Mouse (Mus musculus) hindbrain, embryonic 15.5 days (tissue): ENCODE measurements around the gene Il21r. TPM values are rescaled to one million over a fixed set of nuclear protein-coding genes. Genes with fewer than 3 reads are reported as not detected.

Experiments
- ATAC-seq: fragments of 200-750 bp; cut with Nextera tagmentation; 2 replicates; pipeline ENCODE4 v1.8.0; 2017; ENCODE audit warnings: low read depth, moderate number of reproducible peaks, moderate TSS enrichment; ENCODE audit not compliant: low FRiP score
- H3K27ac ChIP-seq: fragments of 300-500 bp; sonication (generic); replicated peaks from 2 replicates; pipeline ENCODE4 v1.5.1; 2015; ENCODE audit warnings: mild to moderate bottlenecking, inconsistent platforms
- H3K27me3 ChIP-seq: fragments of 300-500 bp; sonication (generic); 2 replicates; pipeline ENCODE4 v1.6.1; 2015; ENCODE audit warnings: control low read depth, inconsistent platforms
- H3K36me3 ChIP-seq: fragments of 300-500 bp; sonication (generic); 2 replicates; pipeline ENCODE4 v1.6.1; 2015; ENCODE audit warnings: control low read depth, inconsistent platforms
- H3K4me1 ChIP-seq: fragments of 300-500 bp; sonication (generic); replicated peaks from 2 replicates; pipeline ENCODE4 v1.6.1; 2015; ENCODE audit warnings: control low read depth, inconsistent platforms
- H3K4me2 ChIP-seq: fragments of 300-500 bp; sonication (generic); 2 replicates; pipeline ENCODE4 v1.6.1; 2015; ENCODE audit warnings: moderate library complexity, mild to moderate bottlenecking, inconsistent platforms
- H3K4me3 ChIP-seq: fragments of 300-500 bp; sonication (generic); 2 replicates; pipeline ENCODE4 v1.5.1; 2015; ENCODE audit warnings: mild to moderate bottlenecking, inconsistent platforms
- H3K9ac ChIP-seq: fragments of 300-500 bp; sonication (generic); 2 replicates; pipeline ENCODE4 v1.6.1; 2015; ENCODE audit warnings: inconsistent platforms
- H3K9me3 ChIP-seq: fragments of 300-500 bp; sonication (generic); 2 replicates; pipeline ENCODE4 v1.6.1; 2016; ENCODE audit warnings: control low read depth, inconsistent platforms
- WGBS: fragments of 180-500 bp; shearing (Covaris S2); methylation state at CpG from one replicate; pipeline ENCODE4 v1.1.7; 2015; 5-methylcytosine and 5-hydroxymethylcytosine counted together
- polyA plus RNA-seq: library from polyadenylated mRNA; unstranded; fragments of >200 nt; fragmentation: Nextera tagmentation; extraction: Ambion mirVana; gene quantifications from 2 replicates; pipeline ENCODE4 v1.2.1, GENCODE M21; 2015

Gene Il21r
- polyA plus RNA-seq, result 0.26 and 0.37 TPM in 2 replicates

- Histone ChIP-seq H3K9ac (no peak within 1 kb of the TSS), H3K27ac (no peak within 1 kb of the TSS), H3K4me3 (no peak within 1 kb of the TSS), H3K4me2 (no peak within 1 kb of the TSS), H3K27me3 (no peaks in the 10 kb centered on the region), H3K4me1 (no peaks in the 10 kb centered on the region), H3K9me3 (no peaks in the 10 kb centered on the region), H3K36me3 (no peaks in the 10 kb centered on the region)
- WGBS, result 71% methylated on average over 11 of the region's 11 CpGs
- ATAC-seq, result no peak
Measured at GRCm38 (mm10) chr7:125603185-125603631, at the start of gene Il21r. Il21r (plus strand) TSS chr7:125603429.

GRCm38 (mm10) chr7:125553653-125554428 is 49.4 kb upstream of the Il21r start:
- 82% methylated on average over 13 of the region's 13 CpGs for WGBS
- Histone ChIP-seq H3K27ac (no peak overlapping the region), H3K9me3 (no peaks in the 10 kb centered on the region), H3K4me1 (peaks cover 20% of the 10 kb centered on the region), H3K4me3 (no peak overlapping the region), H3K4me2 (no peak overlapping the region), H3K9ac (no peak overlapping the region), H3K36me3 (no peaks in the 10 kb centered on the region), H3K27me3 (0 out of 2 replicates have a peak, but pooled peaks cover 5% of the 10 kb centered on the region)
- no peak for ATAC-seq

GRCm38 (mm10) chr7:125554456-125555114 is 48.6 kb upstream of the Il21r start:
- Histone ChIP-seq H3K4me2 (no peak overlapping the region), H3K27me3 (0 out of 2 replicates have a peak, but pooled peaks cover 5% of the 10 kb centered on the region), H3K9me3 (no peaks in the 10 kb centered on the region), H3K27ac (no peak overlapping the region), H3K9ac (no peak overlapping the region), H3K4me3 (no peak overlapping the region), H3K4me1 (peaks cover 23% of the 10 kb centered on the region), H3K36me3 (no peaks in the 10 kb centered on the region)
- ATAC-seq, result no peak
- 90% methylated on average over 9 of the region's 9 CpGs for WGBS

GRCm38 (mm10) chr7:125555351-125555872 is 47.8 kb upstream of the Il21r start:
- Histone ChIP-seq H3K9ac (no peak overlapping the region), H3K4me2 (no peak overlapping the region), H3K27me3 (0 out of 2 replicates have a peak, but pooled peaks cover 1% of the 10 kb centered on the region), H3K4me1 (peaks cover 24% of the 10 kb centered on the region), H3K9me3 (no peaks in the 10 kb centered on the region), H3K36me3 (no peaks in the 10 kb centered on the region), H3K4me3 (no peak overlapping the region), H3K27ac (no peak overlapping the region)
- no peak for ATAC-seq
- WGBS, result 81% methylated on average over 7 of the region's 7 CpGs

- Histone ChIP-seq H3K27me3 (no peaks in the 10 kb centered on the region), H3K36me3 (no peaks in the 10 kb centered on the region), H3K4me1 (peaks cover 23% of the 10 kb centered on the region), H3K27ac (no peak overlapping the region), H3K4me3 (no peak overlapping the region), H3K4me2 (no peak overlapping the region), H3K9ac (no peak overlapping the region), H3K9me3 (no peaks in the 10 kb centered on the region)
- 80% methylated on average over 4 of the region's 4 CpGs for WGBS
- no peak for ATAC-seq
Measured at GRCm38 (mm10) chr7:125556096-125556495, 47.1 kb upstream of the Il21r start.

GRCm38 (mm10) chr7:125556865-125557264 is 46.4 kb upstream of the Il21r start:
- no peak for ATAC-seq
- Histone ChIP-seq H3K27me3 (no peaks in the 10 kb centered on the region), H3K9me3 (no peaks in the 10 kb centered on the region), H3K4me3 (no peak overlapping the region), H3K27ac (no peak overlapping the region), H3K36me3 (no peaks in the 10 kb centered on the region), H3K9ac (no peak overlapping the region), H3K4me2 (no peak overlapping the region), H3K4me1 (peaks cover 15% of the 10 kb centered on the region)
- 57% methylated on average over 8 of the region's 8 CpGs for WGBS

- Histone ChIP-seq H3K9me3 (no peaks in the 10 kb centered on the region), H3K27ac (no peak overlapping the region), H3K36me3 (no peaks in the 10 kb centered on the region), H3K27me3 (no peaks in the 10 kb centered on the region), H3K9ac (no peak overlapping the region), H3K4me3 (no peak overlapping the region), H3K4me1 (0 out of 2 replicates have a peak, but pooled peaks cover 10% of the 10 kb centered on the region), H3K4me2 (no peak overlapping the region)
- 38% methylated on average over 4 of the region's 4 CpGs for WGBS
- no peak for ATAC-seq
Measured at GRCm38 (mm10) chr7:125558401-125558945, 44.8 kb upstream of the Il21r start.

- Histone ChIP-seq H3K27me3 (no peaks in the 10 kb centered on the region), H3K4me1 (0 out of 2 replicates have a peak, but pooled peaks cover 10% of the 10 kb centered on the region), H3K9me3 (no peaks in the 10 kb centered on the region), H3K27ac (no peak overlapping the region), H3K36me3 (no peaks in the 10 kb centered on the region), H3K4me3 (no peak overlapping the region), H3K4me2 (no peak overlapping the region), H3K9ac (no peak overlapping the region)
- ATAC-seq, result no peak
- WGBS, result 56% methylated on average over 5 of the region's 5 CpGs
Measured at GRCm38 (mm10) chr7:125558997-125559396, 44.2 kb upstream of the Il21r start.

GRCm38 (mm10) chr7:125559537-125559936 is 43.7 kb upstream of the Il21r start:
- Histone ChIP-seq H3K4me2 (no peak overlapping the region), H3K27ac (no peak overlapping the region), H3K4me3 (no peak overlapping the region), H3K9ac (no peak overlapping the region), H3K36me3 (no peaks in the 10 kb centered on the region), H3K9me3 (no peaks in the 10 kb centered on the region), H3K4me1 (0 out of 2 replicates have a peak, but pooled peaks cover 10% of the 10 kb centered on the region), H3K27me3 (no peaks in the 10 kb centered on the region)
- no peak for ATAC-seq
- WGBS, result 86% methylated on average over 10 of the region's 10 CpGs

GRCm38 (mm10) chr7:125560146-125560785 is 43.0 kb upstream of the Il21r start:
- Histone ChIP-seq H3K27ac (no peak overlapping the region), H3K4me3 (no peak overlapping the region), H3K36me3 (no peaks in the 10 kb centered on the region), H3K27me3 (no peaks in the 10 kb centered on the region), H3K9me3 (no peaks in the 10 kb centered on the region), H3K9ac (no peak overlapping the region), H3K4me1 (0 out of 2 replicates have a peak, but pooled peaks cover 10% of the 10 kb centered on the region), H3K4me2 (no peak overlapping the region)
- WGBS, result 76% methylated on average over 7 of the region's 7 CpGs
- no peak for ATAC-seq

GRCm38 (mm10) chr7:125561085-125561690 is 42.0 kb upstream of the Il21r start:
- ATAC-seq, result no peak
- H3K9me3 ChIP-seq, result no peaks in the 10 kb centered on the region
- H3K4me3 ChIP-seq, result no peak overlapping the region
- 64% methylated on average over 9 of the region's 9 CpGs for WGBS
- H3K4me2 ChIP-seq, result no peak overlapping the region
- H3K9ac ChIP-seq, result no peak overlapping the region
- H3K36me3 ChIP-seq, result no peaks in the 10 kb centered on the region
- H3K27me3 ChIP-seq, result no peaks in the 10 kb centered on the region
- no peak overlapping the region for H3K27ac ChIP-seq
- 0 out of 2 replicates have a peak, but pooled peaks cover 10% of the 10 kb centered on the region for H3K4me1 ChIP-seq
